Mouse (Mus musculus) cerebellum, adult 18-20 months (tissue): Measurements from ENCODE around the gene Git1.
"Not testable (repeated sequence)": the region's sequence is repeated elsewhere in the genome, so short reads cannot be mapped to it uniquely, and the experiment has no call there.

Source experiments
- DNase-seq, 2 experiments: peaks; one replicate each; pipeline ENCODE4 v3.0.0; 2021

Git1 gene

GRCm38 (mm10) chr11:77520601-77521529, 27.5 kb downstream of the Git1 start:
- DNase-seq, result no peak

DNA sequence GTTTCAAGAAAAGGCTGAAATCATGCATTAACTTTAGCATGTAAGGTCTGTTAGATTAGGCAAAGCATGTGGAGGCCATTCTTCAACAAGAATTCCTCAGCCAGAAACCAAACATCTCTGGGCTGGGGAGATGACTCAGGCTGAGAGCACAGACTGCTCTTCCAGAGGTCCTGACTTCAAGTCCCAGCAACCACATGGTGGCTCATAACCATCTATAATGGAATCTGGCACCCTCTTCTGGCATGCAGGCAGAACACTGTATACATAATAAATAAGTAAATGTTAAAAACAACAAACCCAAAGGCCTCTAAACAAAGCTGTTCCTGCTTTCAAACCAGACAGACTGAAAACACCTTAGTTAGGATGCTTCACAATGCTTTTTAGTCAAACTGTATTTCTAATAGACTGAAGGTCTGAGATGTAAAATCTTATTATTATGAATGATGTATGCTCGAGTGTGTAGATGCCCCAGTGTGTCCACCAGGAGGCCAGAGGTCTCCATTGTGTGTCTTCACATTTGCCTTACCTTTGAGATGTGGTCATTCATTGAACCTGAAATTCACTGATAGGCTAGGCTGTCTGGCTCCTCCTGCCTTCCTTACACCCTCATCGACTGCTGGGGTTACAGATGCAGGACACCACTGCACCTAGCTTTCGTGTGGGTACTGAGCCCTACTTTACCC, 32.6 kb downstream of the Git1 start:
- no peak for DNase-seq

DNA sequence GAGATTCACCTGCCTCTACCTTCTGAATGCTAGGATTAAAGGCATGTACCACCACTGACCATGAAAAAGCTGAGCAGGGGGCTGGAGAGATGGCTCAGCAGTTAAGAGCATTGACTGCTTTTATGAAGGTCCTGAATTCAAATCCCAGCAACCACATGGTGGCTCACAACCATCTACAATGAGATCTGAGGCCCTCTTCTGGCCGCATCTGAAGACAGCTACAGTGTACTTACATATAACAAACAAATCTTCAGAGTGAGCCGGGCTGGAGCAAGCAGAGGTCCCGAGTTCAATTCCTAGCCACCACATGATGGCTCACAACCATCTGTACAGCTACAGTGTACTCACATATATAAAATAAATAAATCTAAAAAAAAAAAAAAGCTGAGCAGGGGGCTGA, 35.1 kb downstream of the Git1 start:
- not testable (repeated sequence) for DNase-seq

DNA sequence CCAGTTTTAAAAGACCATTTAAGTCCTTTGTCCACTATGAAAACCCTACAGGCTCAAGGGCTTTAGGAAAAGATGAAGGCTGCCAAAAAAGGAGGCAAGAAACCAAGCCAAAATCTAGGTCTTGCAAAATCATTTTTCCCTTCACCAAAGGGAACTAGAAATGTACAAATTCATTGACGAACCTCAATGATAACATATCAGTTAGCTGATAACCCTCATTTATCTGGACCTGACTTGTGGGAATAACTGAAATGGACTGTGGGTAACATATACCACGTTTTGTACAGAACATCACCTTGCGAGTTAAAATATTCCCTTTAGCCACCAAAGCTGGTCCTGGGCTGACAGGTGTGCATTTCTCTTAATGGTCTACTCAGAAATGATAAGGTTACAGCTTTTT, 36.3 kb downstream of the Git1 start:
- no peak for DNase-seq

- no peak for DNase-seq
Measured at GRCm38 (mm10) chr11:77530862-77531261, 37.5 kb downstream of the Git1 start.

DNA sequence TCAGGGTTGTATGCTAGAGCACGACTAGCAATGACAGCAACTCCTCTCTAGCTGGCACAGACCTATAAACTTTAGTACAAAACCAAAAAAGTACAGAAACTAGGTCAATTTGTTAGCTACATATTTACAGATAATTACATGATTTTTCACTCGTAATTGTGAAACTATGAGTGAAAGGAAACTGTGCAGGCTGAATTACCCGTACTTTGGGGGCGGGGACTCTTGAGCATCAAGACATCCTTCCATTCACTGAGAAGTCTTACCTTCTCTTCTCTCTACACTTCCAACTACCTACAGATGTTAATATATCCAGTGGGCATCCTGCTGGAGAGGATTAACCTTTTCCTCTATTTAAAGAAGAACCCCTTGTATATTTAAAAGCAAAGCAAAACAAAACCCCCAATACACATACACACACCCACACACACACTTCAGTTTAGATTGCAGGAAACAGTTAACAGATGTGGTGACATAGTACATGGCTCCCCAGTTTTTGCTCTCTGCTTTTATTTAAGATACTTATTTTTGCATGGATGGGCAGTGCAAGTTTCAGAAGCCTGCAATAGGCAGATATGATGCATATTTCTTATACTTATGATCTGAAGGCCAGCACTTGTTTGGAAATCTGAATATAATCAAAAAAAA, 39.0 kb downstream of the Git1 start:
- DNase-seq, result no peak

- DNase-seq, result no peak
Measured at GRCm38 (mm10) chr11:77545261-77545660, 51.9 kb downstream of the Git1 start.
